Mouse (Mus musculus): ENCODE measurements around the gene Dpf1. TPM values are rescaled to one million over a fixed set of nuclear protein-coding genes. Genes with fewer than 3 reads are reported as not detected.

Dpf1 gene
- total and polyA plus RNA-seq, 3 experiments = 0.21 to 0.27 TPM; not detected in 1

GRCm38 (mm10) chr7:29316137-29316734 lies 12.5 kb downstream of the Dpf1 start:
- no peaks in the 10 kb centered on the region for H3K4me1 ChIP-seq (ENCODE audit: control insufficient read depth, insufficient read depth, low read length)
- H3K27ac ChIP-seq = no peak overlapping the region
- no peaks in the 10 kb centered on the region; the same call in 1 of the 2 replicates for H3K27me3 ChIP-seq (ENCODE audit: control insufficient read depth, insufficient read depth, low read length)
- H3K9ac ChIP-seq (ENCODE audit: low read depth, low read length) = no peak overlapping the region
- no peak for TF ChIP-seq EP300 (IDR thresholded peaks at IDR 0.05; ENCODE audit: insufficient read depth, low read depth, low read length)
- no peak for TF ChIP-seq POLR2A (IDR thresholded peaks at IDR 0.05; ENCODE audit: insufficient read depth, low read depth, low read length)
- no peak for TF ChIP-seq CTCF (IDR thresholded peaks at IDR 0.05)
- intact Hi-C loops (cut with DNase I) = no loop called here
- H3K4me3 ChIP-seq = no peak overlapping the region
- 59% methylated on average over 17 of the region's 17 CpGs for WGBS
- DNase-seq = no peak
- H3K36me3 ChIP-seq (ENCODE audit: control insufficient read depth, insufficient read depth, low read length) = no peaks in the 10 kb centered on the region
- H3K79me2 ChIP-seq (replicated peaks; ENCODE audit: control insufficient read depth, insufficient read depth, low read length) = no peaks in the 10 kb centered on the region

- Histone ChIP-seq H3K79me2 (replicated peaks; ENCODE audit: control insufficient read depth, insufficient read depth, low read length) (no peaks in the 10 kb centered on the region), H3K9ac (ENCODE audit: low read depth, low read length) (no peak overlapping the region), H3K27ac (no peak overlapping the region), H3K4me3 (no peak overlapping the region), H3K4me1 (ENCODE audit: control insufficient read depth, insufficient read depth, low read length) (no peaks in the 10 kb centered on the region), H3K27me3 (ENCODE audit: control insufficient read depth, insufficient read depth, low read length) (no peaks in the 10 kb centered on the region; the same call in 1 of the 2 replicates), H3K36me3 (ENCODE audit: control insufficient read depth, insufficient read depth, low read length) (no peaks in the 10 kb centered on the region)
- TF ChIP-seq EP300 (IDR thresholded peaks at IDR 0.05; ENCODE audit: insufficient read depth, low read depth, low read length) (no peak), CTCF (IDR thresholded peaks at IDR 0.05) (no peak), POLR2A (IDR thresholded peaks at IDR 0.05; ENCODE audit: insufficient read depth, low read depth, low read length) (no peak)
- DNase-seq = peak in 1 of 2 experiments; percentile 41
- 15% methylated on average over 10 of the region's 10 CpGs for WGBS
- intact Hi-C loops (cut with DNase I) = no loop called here
These were observed 13.2 kb downstream of the Dpf1 start for GRCm38 (mm10) chr7:29316976-29317375.

- TF ChIP-seq POLR2A (IDR thresholded peaks at IDR 0.05; ENCODE audit: insufficient read depth, low read depth, low read length) (no peak), EP300 (IDR thresholded peaks at IDR 0.05; ENCODE audit: insufficient read depth, low read depth, low read length) (no peak), CTCF (IDR thresholded peaks at IDR 0.05) (no peak)
- Histone ChIP-seq H3K36me3 (ENCODE audit: control insufficient read depth, insufficient read depth, low read length) (no peaks in the 10 kb centered on the region), H3K27me3 (ENCODE audit: control insufficient read depth, insufficient read depth, low read length) (no peaks in the 10 kb centered on the region; the same call in 1 of the 2 replicates), H3K27ac (no peak overlapping the region), H3K9ac (ENCODE audit: low read depth, low read length) (no peak overlapping the region), H3K4me3 (no peak overlapping the region), H3K79me2 (replicated peaks; ENCODE audit: control insufficient read depth, insufficient read depth, low read length) (no peaks in the 10 kb centered on the region), H3K4me1 (ENCODE audit: control insufficient read depth, insufficient read depth, low read length) (no peaks in the 10 kb centered on the region)
- intact Hi-C loops (cut with DNase I) = no loop called here
- DNase-seq = no peak
- WGBS = 2% methylated on average over 2 of the region's 2 CpGs
These were observed 13.8 kb downstream of the Dpf1 start for GRCm38 (mm10) chr7:29317558-29317957.

GRCm38 (mm10) chr7:29318115-29318911 lies 14.6 kb downstream of the Dpf1 start:
- TF ChIP-seq POLR2A (IDR thresholded peaks at IDR 0.05; ENCODE audit: insufficient read depth, low read depth, low read length) = no peak
- no peak for TF ChIP-seq CTCF (IDR thresholded peaks at IDR 0.05)
- no peak for TF ChIP-seq EP300 (IDR thresholded peaks at IDR 0.05; ENCODE audit: insufficient read depth, low read depth, low read length)
- WGBS = 8% methylated on average over 18 of the region's 18 CpGs
- H3K9ac ChIP-seq (ENCODE audit: low read depth, low read length) = no peak overlapping the region
- H3K27ac ChIP-seq = no peak overlapping the region
- DNase-seq = no peak
- H3K79me2 ChIP-seq (replicated peaks; ENCODE audit: control insufficient read depth, insufficient read depth, low read length) = no peaks in the 10 kb centered on the region
- intact Hi-C loops (cut with DNase I) = no loop called here
- no peak overlapping the region for H3K4me3 ChIP-seq
- H3K36me3 ChIP-seq (ENCODE audit: control insufficient read depth, insufficient read depth, low read length) = no peaks in the 10 kb centered on the region
- no peaks in the 10 kb centered on the region for H3K4me1 ChIP-seq (ENCODE audit: control insufficient read depth, insufficient read depth, low read length)
- H3K27me3 ChIP-seq (ENCODE audit: control insufficient read depth, insufficient read depth, low read length) = no peaks in the 10 kb centered on the region; the same call in 1 of the 2 replicates

- no peak for DNase-seq
- 35% methylated on average over 19 of the region's 19 CpGs for WGBS
- no peak for TF ChIP-seq POLR2A (IDR thresholded peaks at IDR 0.05; ENCODE audit: insufficient read depth, low read depth, low read length)
- no peak for TF ChIP-seq EP300 (IDR thresholded peaks at IDR 0.05; ENCODE audit: insufficient read depth, low read depth, low read length)
- peak; percentile 29; the same call in 1 of the 2 replicates for TF ChIP-seq CTCF (IDR thresholded peaks at IDR 0.05)
- H3K36me3 ChIP-seq (ENCODE audit: control insufficient read depth, insufficient read depth, low read length) = no peaks in the 10 kb centered on the region
- H3K27me3 ChIP-seq (ENCODE audit: control insufficient read depth, insufficient read depth, low read length) = no peaks in the 10 kb centered on the region; the same call in 1 of the 2 replicates
- intact Hi-C loops (cut with DNase I) = no loop called here
- no peaks in the 10 kb centered on the region for H3K4me1 ChIP-seq (ENCODE audit: control insufficient read depth, insufficient read depth, low read length)
- no peak overlapping the region for H3K27ac ChIP-seq
- H3K79me2 ChIP-seq (replicated peaks; ENCODE audit: control insufficient read depth, insufficient read depth, low read length) = no peaks in the 10 kb centered on the region
- no peak overlapping the region for H3K9ac ChIP-seq (ENCODE audit: low read depth, low read length)
- no peak overlapping the region for H3K4me3 ChIP-seq
These were observed 15.9 kb downstream of the Dpf1 start for GRCm38 (mm10) chr7:29319337-29320307.
